8 mouse cellular contexts compared by ENCODE assay signal in the genomic region with DNA sequence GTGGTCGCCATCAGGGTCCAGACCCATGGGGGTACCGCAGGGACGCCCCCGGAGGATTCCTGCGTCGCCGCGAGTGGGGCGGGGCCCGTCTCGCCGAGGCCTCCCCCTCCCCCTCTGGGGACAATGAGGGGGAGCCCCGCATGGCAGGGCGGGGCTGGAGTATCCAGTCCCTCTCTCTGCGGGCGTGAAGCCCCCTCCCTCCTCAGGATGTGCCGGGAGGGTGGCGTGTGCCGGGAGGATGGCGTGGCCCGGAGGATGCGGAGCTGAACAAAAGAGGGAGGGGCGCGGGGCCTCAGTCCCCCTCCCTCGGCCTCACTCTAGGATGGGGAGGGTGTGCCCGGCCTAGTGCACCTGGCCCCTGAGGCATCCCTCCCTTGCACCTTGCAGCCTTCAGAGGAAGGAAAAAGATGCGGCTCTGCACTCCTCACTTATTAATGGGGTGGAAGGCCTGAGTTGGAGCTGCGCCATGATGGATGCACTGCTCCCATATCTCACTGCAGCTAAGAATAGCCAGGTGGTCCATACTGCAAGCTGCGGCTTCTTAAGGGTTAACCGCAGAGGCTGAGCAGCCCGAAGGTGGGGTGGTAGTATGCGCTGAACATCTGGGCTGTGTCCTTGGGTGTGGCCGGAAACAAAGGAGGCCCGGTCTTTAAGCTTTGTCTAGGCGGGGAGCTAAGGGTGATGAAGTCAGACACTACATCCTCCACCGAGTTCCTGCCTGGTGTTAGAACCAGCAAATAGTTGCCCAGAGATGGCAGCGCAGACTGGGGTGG. TPM values are rescaled to one million over a fixed set of nuclear protein-coding genes. Genes with fewer than 3 reads are reported as not detected.
DNase-seq lines count a peak whose midpoint lies in the region; ATAC-seq lines count a peak whose summit lies in the region.

No protein-coding gene starts in this region.

- peaks cover 8% of the 10 kb centered on the region for H3K4me1 ChIP-seq in lung, embryonic 16.5 days (replicated peaks; ENCODE audit: control insufficient read depth, insufficient read depth, low read length)
- H3K4me1 ChIP-seq in hindbrain, embryonic 10.5 days (replicated peaks): peaks cover 83% of the 10 kb centered on the region

- H3K36me3 ChIP-seq in lung, embryonic 16.5 days (ENCODE audit: control insufficient read depth, insufficient read depth, low read length): no peaks in the 10 kb centered on the region
- H3K36me3 ChIP-seq in hindbrain, embryonic 10.5 days: no peaks in the 10 kb centered on the region

- WGBS in lung, embryonic 16.5 days: 1% methylated on average over 29 of the region's 37 CpGs
- under 1% methylated on average over 34 of the region's 37 CpGs for WGBS in hindbrain, embryonic 10.5 days

- peak overlapping the region; percentile 52 for H3K4me3 ChIP-seq in lung, embryonic 16.5 days (ENCODE audit: low read length)
- H3K4me3 ChIP-seq in hindbrain, embryonic 10.5 days: peak overlapping the region; percentile 80

- ATAC-seq in lung, embryonic 16.5 days (ENCODE audit: low read depth): no peak

- peak overlapping the region; percentile 59 for H3K4me2 ChIP-seq in lung, embryonic 16.5 days (ENCODE audit: low read depth, low read length)

- no peaks in the 10 kb centered on the region; the same call in 1 of the 2 replicates for H3K9me3 ChIP-seq in lung, embryonic 16.5 days (ENCODE audit: control insufficient read depth, low read length)
- H3K9me3 ChIP-seq in hindbrain, embryonic 10.5 days: no peaks in the 10 kb centered on the region

- peak overlapping the region; percentile 46 for H3K9ac ChIP-seq in lung, embryonic 16.5 days (ENCODE audit: low read length)

- no peak overlapping the region for H3K27ac ChIP-seq in lung, embryonic 16.5 days (ENCODE audit: low read length)
- H3K27ac ChIP-seq in hindbrain, embryonic 10.5 days: peak overlapping the region; percentile 94

- peaks cover 60% of the 10 kb centered on the region for H3K27me3 ChIP-seq in lung, embryonic 16.5 days (ENCODE audit: control insufficient read depth, insufficient read depth, low read depth, low read length)
- peaks cover 55% of the 10 kb centered on the region for H3K27me3 ChIP-seq in hindbrain, embryonic 10.5 days (ENCODE audit: insufficient read depth, poor library complexity, severe bottlenecking)

- DNase-seq in lung, postnatal 36 days: no peak
- peak; percentile 73 to 77 for DNase-seq in cerebellum, postnatal 10 days
- DNase-seq in hindbrain, embryonic 10.5 days (ENCODE audit: low spot score): no peak
- DNase-seq in mesoderm, embryonic 11.5 days (ENCODE audit: low read depth, low spot score): peak; percentile 48
- DNase-seq in thymus, postnatal 4 days: peak; percentile 65
- no peak for DNase-seq in adrenal gland, adult 8-10 months
- DNase-seq in frontal cortex, postnatal 25 days (ENCODE audit: low spot score in 2 of 2): no peak

RNA-seq across cellular contexts. Expression of gene Crmp1, which starts 4.6 kb away (rescaled TPM):
- polyA plus RNA-seq in lung, embryonic 16.5 days (2015; fragmentation: Nextera tagmentation; extraction: Ambion mirVana): 9.5 and 9.7 TPM in 2 replicates
- 178 and 407 TPM in 2 replicates for polyA plus RNA-seq in hindbrain, embryonic 10.5 days (2016; fragmentation: Nextera tagmentation; extraction: Ambion mirVana)
- total RNA-seq in adrenal gland, adult 8-10 months (2022): 10 to 100 TPM; 10.4 to 17.7 (median 13.3) TPM

Comparison
In these comparisons a context has a peak if more than half of its experiments do, and no peak if none do; other contexts are left out.
1. DNase-seq: peak in cerebellum, postnatal 10 days (2 of 2), mesoderm, embryonic 11.5 days (single experiment) and thymus, postnatal 4 days (single experiment); none in lung, postnatal 36 days (single experiment), hindbrain, embryonic 10.5 days (single experiment), adrenal gland, adult 8-10 months (single experiment) and frontal cortex, postnatal 25 days (0 of 2).
2. RNA of gene Crmp1, which starts 4.6 kb away (polyA plus RNA-seq): 178 to 407 TPM in hindbrain, embryonic 10.5 days; 9.5 to 9.7 TPM in lung, embryonic 16.5 days; every median in the first group is over 10 times any median in the second.